Mouse (Mus musculus): ENCODE measurements around the gene Zfp871. TPM values are rescaled to one million over a fixed set of nuclear protein-coding genes. Genes with fewer than 3 reads are reported as not detected.
"Not testable (repeated sequence)": the region's sequence is repeated elsewhere in the genome, so short reads cannot be mapped to it uniquely, and the experiment has no call there.

Gene Zfp871
- polyA plus RNA-seq, 1 experiment from 2014 or later: 49.4 TPM

DNA sequence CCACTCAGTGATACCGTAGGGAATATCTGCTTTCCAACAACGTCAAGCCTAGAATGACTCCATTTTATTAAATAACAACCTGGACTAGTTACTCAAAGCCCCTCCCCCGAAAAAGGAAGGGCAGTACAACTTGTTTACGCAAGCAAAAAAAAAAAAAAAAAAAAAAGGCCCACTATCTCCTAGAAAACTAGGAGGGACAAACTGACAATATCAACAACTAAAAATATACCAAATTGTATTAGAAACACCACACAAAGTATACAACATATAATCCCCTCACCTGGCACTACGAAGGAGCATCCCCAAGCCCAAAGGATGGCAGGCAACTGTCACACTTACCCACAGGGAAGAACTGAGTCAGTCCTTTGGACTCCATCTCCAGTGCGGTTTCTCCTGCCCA lies 1.1 kb downstream of the Zfp871 start:
- peaks cover 47% of the 10 kb centered on the region for H3K36me3 ChIP-seq
- peaks cover 22% of the 10 kb centered on the region for H3K4me1 ChIP-seq
- no peaks in the 10 kb centered on the region for H3K27me3 ChIP-seq (ENCODE audit: low read depth, poor library complexity, severe bottlenecking)
- DNase-seq (ENCODE audit: low spot score): no peak
- H3K4me3 ChIP-seq: peak overlapping the region; percentile 97
- no peak overlapping the region for H3K27ac ChIP-seq (replicated peaks)
- WGBS: 76% methylated on average over 6 of the region's 6 CpGs
- peaks cover 13% of the 10 kb centered on the region; the same call in 1 of the 2 replicates for H3K9me3 ChIP-seq (replicated peaks)

DNA sequence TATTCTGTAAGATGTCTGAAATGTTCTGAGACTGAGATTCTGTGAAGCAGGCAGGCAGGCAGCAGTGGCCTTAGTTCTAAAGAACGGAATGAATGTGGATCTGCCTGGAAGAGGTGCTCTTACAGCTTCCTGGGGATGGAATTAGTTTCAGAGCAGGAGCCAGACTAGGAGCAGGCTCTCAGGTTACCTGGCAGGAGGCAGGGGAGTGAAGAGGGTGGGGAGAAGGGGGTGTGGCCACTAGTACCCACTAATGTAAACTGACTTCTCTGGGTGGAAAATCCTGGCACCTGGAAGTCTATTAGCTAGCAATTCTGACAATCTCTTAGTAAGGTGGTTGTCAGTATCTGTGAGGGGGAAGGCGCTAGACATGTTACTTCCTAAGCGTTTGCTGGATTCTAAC lies 2.4 kb downstream of the Zfp871 start:
- peak overlapping the region; percentile 16; the same call in 1 of the 2 replicates for H3K4me3 ChIP-seq

DNA sequence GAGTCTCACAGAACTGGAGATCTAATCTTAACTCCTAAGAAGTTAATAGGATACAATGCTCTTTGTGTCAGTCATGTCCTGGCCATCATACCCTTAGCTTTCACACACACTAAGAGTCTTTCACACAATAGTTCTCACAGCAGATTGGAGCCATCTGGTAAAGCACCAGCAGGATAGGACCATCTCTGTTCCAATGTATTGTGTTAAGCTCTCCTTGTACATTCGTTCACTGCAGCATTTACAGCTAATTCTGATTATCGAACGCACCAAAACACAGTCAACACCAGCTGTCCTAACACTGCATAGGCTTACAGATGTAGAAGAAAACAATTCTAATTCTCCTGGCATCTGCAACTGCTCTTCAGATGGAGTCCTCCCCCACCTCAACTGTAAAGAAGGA lies 10.5 kb downstream of the Zfp871 start:
- Histone ChIP-seq H3K27me3 (ENCODE audit: low read depth, poor library complexity, severe bottlenecking) (no peaks in the 10 kb centered on the region), H3K27ac (replicated peaks) (no peak overlapping the region), H3K9me3 (replicated peaks) (0 out of 2 replicates have a peak, but pooled peaks cover 1% of the 10 kb centered on the region), H3K4me1 (no peaks in the 10 kb centered on the region), H3K36me3 (peaks cover 96% of the 10 kb centered on the region), H3K4me3 (no peak overlapping the region)
- 94% methylated on average over 3 of the region's 3 CpGs for WGBS
- no peak for DNase-seq (ENCODE audit: low spot score)

More for the DNA sequence above, 2.4 kb downstream of the Zfp871 start:
- DNase-seq (ENCODE audit: low spot score): no peak
- Histone ChIP-seq H3K4me1 (peaks cover 22% of the 10 kb centered on the region), H3K27me3 (ENCODE audit: low read depth, poor library complexity, severe bottlenecking) (no peaks in the 10 kb centered on the region), H3K9me3 (replicated peaks) (peaks cover 13% of the 10 kb centered on the region; the same call in 1 of the 2 replicates), H3K27ac (replicated peaks) (no peak overlapping the region), H3K36me3 (peaks cover 56% of the 10 kb centered on the region)
- 95% methylated on average over 3 of the region's 3 CpGs for WGBS

DNA sequence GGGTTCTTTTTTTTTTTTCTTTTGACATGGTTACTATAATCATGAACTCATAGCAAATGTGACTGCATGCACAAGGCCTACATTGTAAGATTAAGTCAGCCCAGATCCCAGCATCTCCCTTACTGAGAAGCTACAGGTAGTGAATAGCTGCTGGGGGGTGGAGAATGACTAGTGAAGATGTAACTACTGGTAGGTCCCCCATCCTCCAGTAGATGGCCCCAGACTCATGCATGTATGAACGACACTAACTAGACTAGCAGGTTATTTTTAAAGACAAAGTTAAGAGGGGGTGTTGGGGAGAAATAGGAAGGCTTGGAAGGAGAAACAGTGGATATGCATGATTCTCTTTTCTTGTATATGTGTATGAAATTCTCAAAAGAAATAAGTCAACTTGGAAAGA lies 16.9 kb downstream of the Zfp871 start:
- no peak overlapping the region for H3K4me3 ChIP-seq
- no peaks in the 10 kb centered on the region for H3K27me3 ChIP-seq (ENCODE audit: low read depth, poor library complexity, severe bottlenecking)
- no peak for DNase-seq (ENCODE audit: low spot score)
- 93% methylated on average over 1 of the region's 1 CpGs for WGBS
- H3K27ac ChIP-seq (replicated peaks): no peak overlapping the region
- H3K4me1 ChIP-seq: no peaks in the 10 kb centered on the region
- H3K9me3 ChIP-seq (replicated peaks): peaks cover 18% of the 10 kb centered on the region; the same call in 1 of the 2 replicates
- peaks cover 100% of the 10 kb centered on the region for H3K36me3 ChIP-seq

DNA sequence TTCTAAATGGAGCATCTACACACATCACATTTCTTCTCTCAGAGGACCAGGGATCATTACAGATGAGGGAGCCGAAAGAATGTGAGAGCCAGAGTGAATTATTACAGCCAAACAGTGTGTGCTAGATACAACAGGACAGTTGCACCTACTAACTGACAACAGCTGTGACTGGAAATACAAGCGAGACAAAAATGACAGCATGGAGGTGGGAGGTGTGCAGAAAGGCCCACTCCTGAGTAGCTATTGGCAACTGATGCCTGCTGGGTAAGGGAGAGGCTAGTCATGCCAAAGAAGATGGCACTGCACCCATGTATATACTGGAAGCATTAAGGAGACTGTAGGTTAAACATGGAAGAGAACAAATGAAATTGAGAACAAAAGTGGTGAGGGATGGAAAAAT lies 21.7 kb downstream of the Zfp871 start:
- Histone ChIP-seq H3K4me3 (no peak overlapping the region), H3K27me3 (ENCODE audit: low read depth, poor library complexity, severe bottlenecking) (no peaks in the 10 kb centered on the region), H3K4me1 (no peaks in the 10 kb centered on the region), H3K9me3 (replicated peaks) (peaks cover 40% of the 10 kb centered on the region), H3K27ac (replicated peaks) (no peak overlapping the region), H3K36me3 (peaks cover 82% of the 10 kb centered on the region)
- 97% methylated on average over 2 of the region's 2 CpGs for WGBS
- DNase-seq (ENCODE audit: low spot score): no peak

DNA sequence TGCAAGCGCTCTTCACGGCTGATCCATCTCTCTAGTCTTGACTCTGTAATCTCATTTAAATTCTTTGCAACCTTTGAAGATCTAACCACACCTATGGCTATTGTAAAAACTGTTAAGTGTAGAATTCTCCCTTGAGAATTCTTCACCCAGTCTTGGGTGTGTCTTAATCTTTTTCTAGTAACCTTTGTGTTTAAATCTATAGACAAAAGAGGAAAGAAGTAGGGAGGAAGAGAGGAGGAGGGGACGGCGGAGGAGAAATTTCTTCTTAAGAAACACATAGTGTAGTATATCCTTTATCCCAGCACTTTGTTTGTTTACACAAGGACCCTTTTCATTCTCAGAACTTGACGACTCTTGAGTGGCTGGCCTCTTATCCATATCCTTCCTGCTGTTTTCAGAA lies 30.8 kb downstream of the Zfp871 start:
- 71% methylated on average over 5 of the region's 5 CpGs for WGBS
- no peak for DNase-seq (ENCODE audit: low spot score)
- Histone ChIP-seq H3K27me3 (ENCODE audit: low read depth, poor library complexity, severe bottlenecking) (no peaks in the 10 kb centered on the region), H3K4me1 (peaks cover 8% of the 10 kb centered on the region), H3K4me3 (no peak overlapping the region), H3K27ac (replicated peaks) (no peak overlapping the region), H3K9me3 (replicated peaks) (no peaks in the 10 kb centered on the region), H3K36me3 (no peaks in the 10 kb centered on the region)

DNA sequence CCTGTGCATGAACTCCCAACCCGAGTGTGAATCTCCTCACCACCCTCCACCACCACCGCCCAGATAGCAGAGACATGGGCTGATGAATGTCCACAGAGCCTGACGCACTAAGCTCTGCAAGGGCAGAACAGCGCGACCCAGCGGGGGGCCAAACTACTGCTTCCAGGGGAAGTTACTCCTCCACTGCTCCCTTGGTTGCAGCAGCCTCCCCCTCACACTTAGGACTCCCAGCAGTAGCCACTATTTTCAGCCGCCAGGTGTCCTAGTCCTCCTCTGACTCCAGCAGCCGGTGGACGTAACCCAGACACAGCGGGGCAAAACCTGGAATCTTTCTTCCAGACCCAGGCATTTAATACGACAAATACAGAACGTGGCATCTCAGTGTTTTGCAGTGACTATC lies 34.5 kb downstream of the Zfp871 start:
- DNase-seq (ENCODE audit: low spot score): peak; percentile 42
- no peaks in the 10 kb centered on the region for H3K9me3 ChIP-seq (replicated peaks)
- H3K36me3 ChIP-seq: no peaks in the 10 kb centered on the region
- H3K4me1 ChIP-seq: peaks cover 8% of the 10 kb centered on the region
- H3K27me3 ChIP-seq (ENCODE audit: low read depth, poor library complexity, severe bottlenecking): no peaks in the 10 kb centered on the region
- WGBS: 15% methylated on average over 12 of the region's 12 CpGs
- no peak overlapping the region for H3K27ac ChIP-seq (replicated peaks)
- H3K4me3 ChIP-seq: no peak overlapping the region

DNA sequence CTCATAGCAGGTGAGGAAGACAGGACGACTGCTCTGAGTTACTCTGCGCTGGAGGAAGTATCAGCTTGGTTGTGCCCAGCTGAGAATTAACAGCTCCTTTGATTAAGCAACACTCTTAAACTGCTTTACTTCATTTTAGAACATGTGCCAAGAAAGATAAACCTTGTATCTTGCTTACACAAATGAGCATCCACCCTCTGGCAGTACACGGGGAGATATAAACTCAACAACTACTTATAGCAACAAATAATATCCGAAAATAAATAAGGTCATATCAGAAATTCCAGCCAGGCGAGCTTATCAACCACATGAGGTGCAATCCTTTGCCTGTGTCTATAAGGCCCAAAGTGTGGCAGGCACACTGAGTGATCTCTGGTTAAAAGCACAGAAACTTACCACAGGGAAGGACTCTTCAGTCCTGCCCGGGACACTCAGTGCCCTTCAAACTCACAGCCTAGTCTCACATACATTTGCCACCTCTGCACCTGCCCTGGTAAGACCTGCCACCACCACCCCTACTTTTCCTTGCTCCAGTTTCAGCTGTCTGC lies 35.2 kb downstream of the Zfp871 start:
- no peak overlapping the region for H3K4me3 ChIP-seq
- H3K27me3 ChIP-seq (ENCODE audit: low read depth, poor library complexity, severe bottlenecking): no peaks in the 10 kb centered on the region
- H3K4me1 ChIP-seq: peaks cover 8% of the 10 kb centered on the region
- H3K27ac ChIP-seq (replicated peaks): no peak overlapping the region
- H3K9me3 ChIP-seq (replicated peaks): no peaks in the 10 kb centered on the region
- no peaks in the 10 kb centered on the region for H3K36me3 ChIP-seq
- 80% methylated on average over 6 of the region's 6 CpGs for WGBS
- DNase-seq (ENCODE audit: low spot score): no peak

DNA sequence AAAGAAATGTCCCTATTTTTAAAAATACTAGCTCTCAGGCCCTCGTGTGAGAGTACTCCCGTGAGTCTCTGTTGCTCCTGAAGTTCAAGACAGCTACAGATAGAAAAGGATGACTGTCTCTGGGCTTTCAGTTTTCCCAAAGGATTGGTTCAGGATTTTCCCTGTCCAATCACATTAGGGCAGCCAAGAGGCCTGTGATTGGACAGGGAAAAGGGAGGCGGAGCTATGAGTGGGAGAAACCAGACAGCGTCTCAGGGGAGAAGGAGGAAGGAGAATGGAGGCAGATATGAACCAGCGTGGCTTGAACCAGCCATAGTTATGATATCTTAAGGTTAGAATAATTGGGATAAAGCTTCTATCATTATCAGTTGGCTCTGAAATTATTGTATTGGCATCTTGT lies 37.5 kb downstream of the Zfp871 start:
- peaks cover 8% of the 10 kb centered on the region for H3K4me1 ChIP-seq
- 45% methylated on average over 5 of the region's 5 CpGs for WGBS
- no peaks in the 10 kb centered on the region for H3K9me3 ChIP-seq (replicated peaks)
- H3K27ac ChIP-seq (replicated peaks): no peak overlapping the region
- no peaks in the 10 kb centered on the region for H3K36me3 ChIP-seq
- DNase-seq (ENCODE audit: low spot score): no peak
- no peak overlapping the region for H3K4me3 ChIP-seq
- H3K27me3 ChIP-seq (ENCODE audit: low read depth, poor library complexity, severe bottlenecking): no peaks in the 10 kb centered on the region

DNA sequence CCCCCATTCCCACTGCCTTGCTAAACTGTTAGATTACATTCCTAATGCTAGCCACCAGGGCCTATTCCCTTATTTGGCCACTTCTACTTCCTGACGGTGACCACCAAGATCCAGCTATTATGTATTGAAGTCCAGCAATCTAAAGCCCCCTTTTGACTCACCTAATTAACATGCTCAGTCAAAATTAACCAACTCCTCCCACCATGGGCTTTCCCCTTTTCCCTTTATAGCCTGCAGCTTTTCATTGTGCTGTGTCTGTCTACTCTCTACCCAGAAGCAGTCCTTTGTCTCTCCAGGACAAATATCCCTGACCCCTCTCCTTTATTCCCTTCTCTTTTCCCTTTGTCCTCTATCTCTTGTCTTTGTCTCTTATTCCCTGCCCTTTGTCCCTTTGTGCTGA lies 47.0 kb downstream of the Zfp871 start:
- no peaks in the 10 kb centered on the region for H3K36me3 ChIP-seq
- peak overlapping the region; percentile 38; the same call in 1 of the 2 replicates for H3K27ac ChIP-seq (replicated peaks)
- peaks cover 17% of the 10 kb centered on the region for H3K4me1 ChIP-seq
- no peaks in the 10 kb centered on the region for H3K27me3 ChIP-seq (ENCODE audit: low read depth, poor library complexity, severe bottlenecking)
- DNase-seq (ENCODE audit: low spot score): no peak
- H3K4me3 ChIP-seq: no peak overlapping the region
- 6% methylated on average over 1 of the region's 1 CpGs for WGBS
- H3K9me3 ChIP-seq (replicated peaks): no peaks in the 10 kb centered on the region

DNA sequence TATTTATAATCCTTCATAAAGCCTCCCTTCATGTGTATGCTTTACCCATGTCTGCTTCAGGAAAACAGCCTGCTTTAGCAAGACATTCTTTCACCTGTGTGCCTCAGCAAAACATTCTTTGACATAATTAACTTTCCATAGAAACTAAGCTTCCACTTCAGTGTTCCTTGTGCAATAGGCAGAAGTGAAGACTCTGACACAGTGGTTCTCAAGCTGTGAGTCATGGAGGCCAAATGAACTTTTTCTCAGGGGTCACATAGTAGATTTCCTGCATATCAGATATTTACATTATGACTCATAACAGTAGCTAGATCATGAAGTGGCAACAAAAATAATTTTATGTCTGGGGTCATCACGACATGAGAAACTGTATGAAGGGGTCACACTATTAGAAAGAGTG lies 49.7 kb downstream of the Zfp871 start:
- 93% methylated on average over 1 of the region's 1 CpGs for WGBS

DNA sequence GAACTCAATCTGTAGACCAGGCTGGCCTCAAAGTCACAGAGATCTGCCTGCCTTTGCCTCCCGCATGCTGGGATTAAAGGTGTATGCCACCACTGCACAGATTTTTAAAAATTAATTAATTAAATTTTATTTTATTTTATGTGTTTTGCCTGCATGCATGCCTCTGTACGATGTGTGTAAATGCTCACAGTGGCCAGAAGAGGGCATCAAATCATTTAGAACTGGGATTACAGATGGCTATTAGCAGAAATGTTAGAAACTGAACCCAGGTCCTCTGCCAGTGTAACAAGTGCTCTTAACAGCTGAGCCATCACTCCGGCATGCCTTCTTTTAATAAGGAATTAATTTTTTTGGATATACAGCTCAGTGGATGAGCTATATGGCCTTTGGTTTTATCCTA lies 59.1 kb downstream of the Zfp871 start:
- 73% methylated on average over 3 of the region's 3 CpGs for WGBS
- H3K4me1 ChIP-seq: no peaks in the 10 kb centered on the region
- H3K27ac ChIP-seq (replicated peaks): no peak overlapping the region
- no peak overlapping the region for H3K4me3 ChIP-seq
- no peak for DNase-seq (ENCODE audit: low spot score)
- H3K27me3 ChIP-seq (ENCODE audit: low read depth, poor library complexity, severe bottlenecking): no peaks in the 10 kb centered on the region
- H3K36me3 ChIP-seq: no peaks in the 10 kb centered on the region
- H3K9me3 ChIP-seq (replicated peaks): peaks cover 5% of the 10 kb centered on the region

More for the DNA sequence above, 49.7 kb downstream of the Zfp871 start:
- Histone ChIP-seq H3K36me3 (no peaks in the 10 kb centered on the region), H3K27ac (replicated peaks) (no peak overlapping the region), H3K27me3 (ENCODE audit: low read depth, poor library complexity, severe bottlenecking) (no peaks in the 10 kb centered on the region), H3K9me3 (replicated peaks) (no peaks in the 10 kb centered on the region), H3K4me3 (no peak overlapping the region), H3K4me1 (peaks cover 17% of the 10 kb centered on the region)
- DNase-seq (ENCODE audit: low spot score): no peak

DNA sequence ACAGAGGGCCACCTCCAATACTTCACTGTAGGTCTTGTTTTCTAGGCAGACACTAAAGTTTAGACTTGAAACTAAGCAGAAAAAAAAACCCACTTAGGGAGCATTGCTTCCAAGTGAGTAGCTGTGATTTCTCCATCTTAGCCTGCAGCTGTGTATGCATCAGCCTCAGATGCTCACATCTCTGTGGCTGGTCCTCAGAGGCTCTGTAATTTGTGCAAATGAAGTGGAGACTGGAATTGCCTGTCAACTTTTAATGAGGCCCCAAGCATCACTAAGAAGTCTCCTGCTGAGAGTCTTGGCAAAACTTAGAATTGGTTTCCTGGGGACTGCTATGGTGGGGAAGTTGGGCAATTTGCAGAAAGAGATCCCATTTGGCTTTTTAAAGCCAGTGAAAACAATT lies 61.7 kb downstream of the Zfp871 start:
- not testable (repeated sequence) for H3K27ac ChIP-seq (replicated peaks); H3K4me1 ChIP-seq; H3K9me3 ChIP-seq (replicated peaks); H3K4me3 ChIP-seq; DNase-seq (ENCODE audit: low spot score); H3K36me3 ChIP-seq; H3K27me3 ChIP-seq (ENCODE audit: low read depth, poor library complexity, severe bottlenecking)

DNA sequence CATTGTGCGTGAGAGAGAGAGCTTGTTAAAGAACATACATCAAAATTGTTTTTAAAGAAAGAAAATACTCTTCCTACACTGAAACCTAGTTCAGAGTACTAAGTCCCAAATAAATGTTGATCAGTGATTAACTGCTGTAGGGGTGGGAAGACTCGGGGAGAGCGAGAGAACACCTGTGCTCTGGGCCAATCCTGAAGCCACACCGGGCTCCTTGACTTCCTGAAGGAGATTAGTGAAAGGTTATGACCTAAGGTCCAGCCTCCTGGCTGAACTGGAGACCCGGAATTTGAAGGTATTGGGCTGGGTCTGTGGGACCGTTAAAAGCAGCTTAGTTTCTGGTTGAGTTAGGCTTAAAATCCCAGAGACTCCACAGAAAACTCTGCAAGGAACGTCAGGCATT lies 65.3 kb downstream of the Zfp871 start:
- Histone ChIP-seq H3K9me3 (replicated peaks) (peaks cover 17% of the 10 kb centered on the region), H3K27me3 (ENCODE audit: low read depth, poor library complexity, severe bottlenecking) (no peaks in the 10 kb centered on the region), H3K4me3 (no peak overlapping the region), H3K27ac (replicated peaks) (no peak overlapping the region), H3K36me3 (no peaks in the 10 kb centered on the region), H3K4me1 (no peaks in the 10 kb centered on the region)
- no peak for DNase-seq (ENCODE audit: low spot score)
- 77% methylated on average over 7 of the region's 7 CpGs for WGBS
